Mouse (Mus musculus): ENCODE data around the gene Hpd. TPM values are rescaled to one million over a fixed set of nuclear protein-coding genes. Genes with fewer than 3 reads are reported as not detected.
A peak's percentile ranks its signal among the peaks of the same experiment; 100 is the strongest.
"Not testable (repeated sequence)": the region's sequence is repeated elsewhere in the genome, so short reads cannot be mapped to it uniquely, and the experiment has no call there.

Gene Hpd
- not detected in 2 replicates for polyA plus RNA-seq (2016; fragmentation: Nextera tagmentation; extraction: Ambion mirVana)

DNA sequence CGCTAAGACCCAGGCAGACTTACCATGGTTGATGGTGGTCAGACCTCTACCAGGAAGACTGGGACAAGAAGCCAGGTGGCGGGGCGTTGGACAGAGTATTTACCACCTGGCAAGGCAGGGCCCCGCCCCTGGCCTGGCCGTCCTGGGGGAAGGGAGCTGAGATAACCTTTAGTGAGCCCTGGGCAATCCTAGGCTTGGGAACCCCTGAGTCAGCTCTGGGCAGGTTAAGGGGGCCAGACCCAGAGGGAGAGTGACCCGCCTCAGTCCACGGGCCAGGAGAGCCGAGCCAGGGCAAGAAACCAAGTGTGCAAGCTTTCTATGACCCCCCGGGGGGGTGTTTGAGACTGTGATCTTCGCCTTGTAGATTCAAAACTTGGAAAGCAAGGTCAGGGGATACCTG lies at the start of gene Hpd:
Gene Hpd (minus strand): TSS at position 77 of the 400 bp plus-strand sequence.
- no peaks in the 10 kb centered on the region for H3K27me3 ChIP-seq (replicated peaks; ENCODE audit: low read depth, poor library complexity, severe bottlenecking)
- no peaks in the 10 kb centered on the region for H3K36me3 ChIP-seq (replicated peaks)
- no peak within 1 kb of the TSS for H3K4me3 ChIP-seq
- 0 out of 2 replicates have a peak, but pooled peaks cover 3% of the 10 kb centered on the region for H3K4me1 ChIP-seq
- 89% methylated on average over 10 of the region's 10 CpGs for WGBS
- DNase-seq (ENCODE audit: low spot score) = no peak
- no peak within 1 kb of the TSS for H3K27ac ChIP-seq (replicated peaks)
- H3K9me3 ChIP-seq = no peaks in the 10 kb centered on the region

DNA sequence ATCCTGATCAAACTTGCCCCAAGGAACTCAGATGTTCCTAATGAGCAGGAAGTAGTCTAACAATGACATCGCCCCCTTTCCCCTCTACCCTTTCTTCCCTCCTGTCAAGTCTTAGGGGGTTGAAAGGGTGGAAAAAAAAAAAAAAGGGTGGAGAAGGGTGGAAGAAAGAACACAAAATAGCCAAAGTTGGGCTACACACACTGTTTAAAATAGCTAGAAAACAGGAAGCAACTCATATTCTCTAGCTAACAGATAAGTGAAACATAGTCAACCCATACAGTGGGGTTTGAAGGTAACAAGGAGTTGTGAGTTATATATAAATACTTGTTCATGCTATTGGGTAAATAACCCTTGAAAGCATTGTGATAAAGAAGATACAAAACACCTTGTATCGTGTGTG lies 49.7 kb upstream of the Hpd start:
- no peak overlapping the region for H3K27ac ChIP-seq (replicated peaks)
- no peak for DNase-seq (ENCODE audit: low spot score)
- no peaks in the 10 kb centered on the region for H3K9me3 ChIP-seq
- 89% methylated on average over 2 of the region's 2 CpGs for WGBS
- peaks cover 50% of the 10 kb centered on the region for H3K36me3 ChIP-seq (replicated peaks)
- no peaks in the 10 kb centered on the region for H3K27me3 ChIP-seq (replicated peaks; ENCODE audit: low read depth, poor library complexity, severe bottlenecking)
- no peak overlapping the region for H3K4me3 ChIP-seq
- H3K4me1 ChIP-seq = peaks cover 10% of the 10 kb centered on the region

DNA sequence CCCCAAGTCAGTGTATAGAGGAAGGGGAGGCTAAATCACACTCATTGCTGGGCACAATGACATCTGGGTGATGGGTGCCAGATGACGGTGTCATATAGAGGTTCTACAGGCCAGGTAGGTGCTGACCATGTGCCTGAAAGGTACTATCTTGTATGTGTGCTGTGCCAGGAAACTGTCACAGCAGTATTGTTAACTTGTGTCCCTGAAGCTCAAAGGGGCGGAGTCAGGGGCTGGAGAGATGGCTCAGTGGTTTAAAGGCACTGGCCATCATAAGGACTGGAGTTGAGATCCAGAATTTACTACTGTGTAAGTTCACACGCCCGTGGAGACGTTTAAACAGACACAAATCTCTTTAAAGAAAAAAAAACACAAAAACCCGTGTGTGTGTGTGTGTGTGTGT lies 46.8 kb upstream of the Hpd start:
- Histone ChIP-seq H3K36me3 (replicated peaks) (peaks cover 22% of the 10 kb centered on the region), H3K27ac (replicated peaks) (no peak overlapping the region), H3K4me3 (peak overlapping the region; percentile 86), H3K4me1 (peaks cover 10% of the 10 kb centered on the region), H3K9me3 (no peaks in the 10 kb centered on the region), H3K27me3 (replicated peaks; ENCODE audit: low read depth, poor library complexity, severe bottlenecking) (no peaks in the 10 kb centered on the region)
- no peak for DNase-seq (ENCODE audit: low spot score)
- 89% methylated on average over 6 of the region's 6 CpGs for WGBS

DNA sequence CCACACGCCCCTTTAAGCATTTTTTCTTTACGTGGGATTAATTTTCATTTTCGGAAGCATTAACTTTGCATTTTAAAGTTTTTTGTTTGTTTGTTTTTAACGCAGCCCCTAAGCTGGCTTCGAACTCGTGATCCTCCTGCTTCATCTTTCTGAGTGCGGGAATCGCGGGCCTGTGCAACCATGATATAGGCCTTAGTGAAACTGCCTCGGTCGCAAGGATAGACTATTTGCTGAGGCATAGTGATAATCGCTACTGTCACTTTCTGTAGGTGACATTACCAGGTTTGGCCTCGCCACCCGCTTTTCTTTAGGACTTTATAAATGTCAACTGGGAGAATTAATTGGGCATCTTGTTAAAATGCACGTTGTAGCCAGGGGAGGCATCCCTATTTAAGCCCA lies 46.0 kb upstream of the Hpd start:
- peaks cover 16% of the 10 kb centered on the region for H3K36me3 ChIP-seq (replicated peaks)
- peak overlapping the region; percentile 89 for H3K27ac ChIP-seq (replicated peaks)
- peaks cover 10% of the 10 kb centered on the region for H3K4me1 ChIP-seq
- H3K27me3 ChIP-seq (replicated peaks; ENCODE audit: low read depth, poor library complexity, severe bottlenecking) = no peaks in the 10 kb centered on the region
- WGBS = 9% methylated on average over 15 of the region's 15 CpGs
- H3K4me3 ChIP-seq = peak overlapping the region; percentile 86
- H3K9me3 ChIP-seq = no peaks in the 10 kb centered on the region
- DNase-seq (ENCODE audit: low spot score) = no peak

DNA sequence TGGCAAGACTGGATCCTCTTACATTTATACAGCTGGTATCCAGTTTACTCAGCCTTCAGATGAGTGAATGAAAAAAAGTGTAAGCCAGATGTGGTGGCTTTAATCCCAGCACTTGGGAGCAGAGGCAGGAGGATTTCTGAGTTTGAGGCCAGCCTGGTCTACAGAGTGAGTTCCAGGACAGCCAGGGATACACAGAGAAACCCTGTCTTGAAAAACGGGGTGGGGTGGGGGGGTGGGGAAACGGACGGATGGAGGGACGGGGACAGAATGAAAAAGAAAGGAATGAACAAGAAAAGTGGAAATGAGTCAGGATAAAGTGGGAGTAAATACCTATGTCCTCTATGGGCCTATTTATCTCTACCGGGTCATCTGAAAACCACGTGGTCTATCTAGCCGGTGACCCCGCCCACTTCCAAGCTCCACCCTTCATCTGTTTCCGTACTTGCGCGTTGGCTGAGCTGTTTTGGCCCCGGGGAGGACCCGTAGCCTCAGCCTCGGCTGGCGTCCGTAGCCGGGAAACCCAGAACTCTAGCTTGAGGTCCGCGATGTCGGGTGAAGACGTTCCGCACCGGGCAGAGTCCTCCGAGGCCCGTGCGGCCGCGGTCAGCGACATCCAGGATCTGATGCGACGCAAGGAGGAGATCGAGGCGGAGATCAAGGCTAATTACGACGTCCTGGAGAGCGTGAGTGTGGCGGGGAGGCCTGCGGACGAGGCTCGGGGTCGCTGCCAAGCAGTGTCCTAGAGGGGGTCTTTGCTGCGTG lies 45.4 kb upstream of the Hpd start:
- H3K4me1 ChIP-seq = peaks cover 10% of the 10 kb centered on the region
- DNase-seq (ENCODE audit: low spot score) = peak; percentile 94
- H3K27ac ChIP-seq (replicated peaks) = peak overlapping the region; percentile 89
- WGBS = 2% methylated on average over 42 of the region's 42 CpGs
- no peaks in the 10 kb centered on the region for H3K9me3 ChIP-seq
- peaks cover 12% of the 10 kb centered on the region for H3K36me3 ChIP-seq (replicated peaks)
- H3K27me3 ChIP-seq (replicated peaks; ENCODE audit: low read depth, poor library complexity, severe bottlenecking) = no peaks in the 10 kb centered on the region
- peak overlapping the region; percentile 86 for H3K4me3 ChIP-seq

DNA sequence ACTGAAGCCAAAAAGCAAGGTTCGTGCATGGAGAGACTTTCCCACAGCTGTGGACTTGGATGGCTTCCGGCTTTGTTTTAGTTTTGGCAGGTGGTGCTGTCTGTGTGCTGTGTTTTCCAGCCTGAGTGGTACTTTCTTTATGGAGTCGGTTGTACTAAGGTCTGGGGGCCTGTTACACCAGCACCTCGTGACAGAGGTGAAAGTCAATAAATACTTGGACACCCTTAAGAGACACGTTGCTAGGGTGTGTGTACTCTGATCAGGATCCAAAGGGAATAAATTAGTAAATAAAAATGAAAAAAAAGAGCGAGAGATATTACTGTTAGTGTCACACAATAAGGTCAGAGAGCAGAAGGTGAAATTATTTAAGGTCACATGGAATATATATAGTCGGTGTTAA lies 44.3 kb upstream of the Hpd start:
- no peaks in the 10 kb centered on the region for H3K9me3 ChIP-seq
- H3K36me3 ChIP-seq (replicated peaks) = peaks cover 9% of the 10 kb centered on the region
- no peaks in the 10 kb centered on the region for H3K27me3 ChIP-seq (replicated peaks; ENCODE audit: low read depth, poor library complexity, severe bottlenecking)
- peaks cover 10% of the 10 kb centered on the region for H3K4me1 ChIP-seq
- no peak overlapping the region for H3K27ac ChIP-seq (replicated peaks)
- 89% methylated on average over 7 of the region's 7 CpGs for WGBS
- H3K4me3 ChIP-seq = no peak overlapping the region
- no peak for DNase-seq (ENCODE audit: low spot score)

DNA sequence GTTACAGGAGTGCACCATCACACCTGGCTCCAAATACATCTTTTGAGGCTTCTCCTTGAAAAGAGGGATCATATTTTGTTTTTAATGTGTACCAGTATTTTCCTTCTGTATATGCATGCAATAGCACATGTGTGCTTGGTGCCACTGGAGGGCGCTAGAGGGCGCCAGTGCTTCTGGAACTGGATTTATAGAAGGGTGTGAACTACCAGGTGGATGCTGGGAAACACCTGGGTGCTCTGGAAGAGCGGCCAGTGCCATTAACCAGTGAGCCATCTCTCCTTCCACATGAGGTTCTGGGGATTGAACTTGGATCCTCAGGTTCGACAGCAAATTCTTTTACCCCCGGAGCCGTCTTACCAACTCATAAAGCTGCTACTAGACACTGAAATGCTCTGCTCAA lies 41.3 kb upstream of the Hpd start:
- H3K27ac ChIP-seq (replicated peaks); H3K27me3 ChIP-seq (replicated peaks; ENCODE audit: low read depth, poor library complexity, severe bottlenecking); H3K4me3 ChIP-seq; DNase-seq (ENCODE audit: low spot score); H3K9me3 ChIP-seq; H3K4me1 ChIP-seq; H3K36me3 ChIP-seq (replicated peaks): not testable (repeated sequence)
- WGBS = 61% methylated on average over 6 of the region's 6 CpGs

DNA sequence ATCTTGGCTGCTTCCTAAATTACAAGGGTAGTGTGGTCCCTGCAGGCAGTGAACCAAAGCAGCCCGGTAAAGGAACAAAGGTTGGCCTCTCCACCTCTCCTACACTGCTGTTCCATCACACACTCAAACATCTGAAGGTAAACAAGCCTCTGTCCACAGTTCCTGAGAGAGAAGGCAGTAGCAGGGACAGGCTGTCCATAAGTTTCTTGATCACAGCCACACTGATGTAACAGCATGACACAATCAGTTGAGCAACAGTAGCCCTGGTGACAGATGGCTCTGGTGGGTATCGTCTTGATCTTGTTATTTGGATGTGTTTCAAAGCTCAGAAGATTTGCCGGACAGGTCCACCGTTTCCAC lies 40.5 kb upstream of the Hpd start:
- WGBS = 89% methylated on average over 4 of the region's 4 CpGs
- peaks cover 7% of the 10 kb centered on the region; the same call in 1 of the 2 replicates for H3K9me3 ChIP-seq
- H3K4me3 ChIP-seq = no peak overlapping the region
- no peaks in the 10 kb centered on the region for H3K36me3 ChIP-seq (replicated peaks)
- H3K4me1 ChIP-seq = no peaks in the 10 kb centered on the region
- no peaks in the 10 kb centered on the region for H3K27me3 ChIP-seq (replicated peaks; ENCODE audit: low read depth, poor library complexity, severe bottlenecking)
- H3K27ac ChIP-seq (replicated peaks) = no peak overlapping the region
- DNase-seq (ENCODE audit: low spot score) = no peak

DNA sequence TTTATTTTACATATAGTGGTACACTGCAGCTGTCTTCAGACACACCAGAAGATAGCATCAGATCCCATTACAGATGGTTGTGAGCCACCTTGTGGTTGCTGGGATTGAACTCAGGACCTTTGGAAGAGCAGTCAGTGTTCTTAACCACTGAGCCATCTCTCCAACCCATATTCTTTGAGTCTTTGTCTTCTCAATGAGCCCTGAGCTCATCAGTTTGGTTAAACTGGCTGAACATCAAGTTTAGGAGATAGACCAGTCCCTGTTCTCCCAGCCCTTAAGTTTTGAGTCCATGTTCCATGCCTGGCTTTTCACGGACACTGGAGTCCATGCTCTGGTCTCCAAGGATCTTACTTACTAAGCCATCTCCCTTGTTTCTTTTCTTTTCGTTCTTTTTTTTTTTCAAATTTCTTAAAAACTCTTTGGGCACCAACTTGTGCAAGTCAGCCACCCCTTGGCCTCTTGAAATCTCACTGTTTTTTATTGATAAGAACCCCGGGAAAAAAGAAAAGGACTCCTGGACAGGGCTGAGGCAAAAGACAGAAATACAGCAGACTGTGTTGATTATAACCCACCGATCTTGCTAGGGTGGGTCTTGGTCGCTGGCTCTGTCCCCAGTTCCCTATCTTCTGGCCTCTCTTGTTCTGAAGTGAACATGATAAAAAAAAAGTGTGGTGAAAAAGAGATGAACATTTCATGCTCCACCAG lies 40.0 kb upstream of the Hpd start:
- H3K27me3 ChIP-seq (replicated peaks; ENCODE audit: low read depth, poor library complexity, severe bottlenecking); H3K36me3 ChIP-seq (replicated peaks); DNase-seq (ENCODE audit: low spot score); H3K27ac ChIP-seq (replicated peaks); H3K9me3 ChIP-seq; H3K4me3 ChIP-seq; H3K4me1 ChIP-seq: not testable (repeated sequence)
- 82% methylated on average over 5 of the region's 5 CpGs for WGBS

DNA sequence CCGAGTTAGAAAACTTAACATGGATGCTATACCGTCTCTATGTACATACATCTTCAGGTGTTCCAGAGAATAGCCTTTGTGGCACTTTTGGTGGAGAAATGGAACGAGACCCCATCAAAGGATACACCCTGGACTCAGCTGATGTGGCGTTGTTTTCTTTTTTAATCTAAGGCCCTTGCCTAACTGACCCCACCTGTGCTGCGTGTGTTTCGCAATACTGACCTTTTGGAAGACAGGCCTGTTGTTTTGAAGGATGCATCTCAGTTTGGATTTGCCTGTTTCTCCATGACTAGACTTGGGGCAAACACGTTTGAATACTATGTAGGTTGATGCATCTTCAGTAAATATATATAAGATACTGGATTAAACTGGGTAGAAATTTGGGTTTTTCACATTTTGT lies 21.1 kb upstream of the Hpd start:
- DNase-seq (ENCODE audit: low spot score); H3K9me3 ChIP-seq; H3K4me1 ChIP-seq; H3K27me3 ChIP-seq (replicated peaks; ENCODE audit: low read depth, poor library complexity, severe bottlenecking); H3K36me3 ChIP-seq (replicated peaks); H3K4me3 ChIP-seq; H3K27ac ChIP-seq (replicated peaks): not testable (repeated sequence)
- WGBS = 90% methylated on average over 7 of the region's 7 CpGs

DNA sequence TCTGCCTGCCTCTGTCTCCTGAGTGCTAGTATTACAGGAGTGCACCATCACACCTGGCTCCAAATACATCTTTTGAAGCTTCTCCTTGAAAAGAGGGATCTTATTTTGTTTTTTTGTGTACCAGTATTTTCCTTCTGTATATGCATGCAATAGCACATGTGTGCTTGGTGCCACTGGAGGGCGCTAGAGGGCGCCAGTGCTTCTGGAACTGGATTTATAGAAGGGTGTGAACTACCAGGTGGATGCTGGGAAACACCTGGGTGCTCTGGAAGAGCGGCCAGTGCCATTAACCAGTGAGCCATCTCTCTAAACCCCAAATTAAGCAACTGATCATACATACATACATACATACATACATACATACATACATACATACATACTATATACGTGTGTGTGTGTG lies 20.2 kb upstream of the Hpd start:
- not testable (repeated sequence) for H3K4me3 ChIP-seq; H3K36me3 ChIP-seq (replicated peaks); H3K4me1 ChIP-seq; DNase-seq (ENCODE audit: low spot score); H3K27me3 ChIP-seq (replicated peaks; ENCODE audit: low read depth, poor library complexity, severe bottlenecking); H3K27ac ChIP-seq (replicated peaks); H3K9me3 ChIP-seq
- 42% methylated on average over 4 of the region's 4 CpGs for WGBS

DNA sequence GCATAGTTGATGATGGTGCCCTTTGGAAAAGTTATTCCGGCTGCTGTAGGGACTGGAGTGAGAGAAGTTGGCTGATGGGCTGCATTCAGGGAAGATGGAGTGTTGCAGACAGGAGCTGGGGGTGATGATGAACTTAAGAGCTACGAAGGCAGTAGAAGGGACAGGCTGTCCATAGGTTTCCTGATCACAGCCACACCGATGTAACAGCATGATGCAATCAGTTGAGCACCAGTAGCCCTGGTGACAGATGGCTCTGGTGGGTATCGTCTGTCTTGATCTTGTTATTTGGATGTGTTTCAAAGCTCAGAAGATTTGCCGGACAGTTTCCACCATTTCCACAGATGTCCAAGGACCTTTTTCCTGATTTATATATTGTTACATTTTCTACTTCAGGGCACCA lies 19.5 kb upstream of the Hpd start:
- Histone ChIP-seq H3K36me3 (replicated peaks) (no peaks in the 10 kb centered on the region), H3K4me3 (no peak overlapping the region), H3K4me1 (no peaks in the 10 kb centered on the region), H3K27me3 (replicated peaks; ENCODE audit: low read depth, poor library complexity, severe bottlenecking) (no peaks in the 10 kb centered on the region), H3K9me3 (peaks cover 3% of the 10 kb centered on the region; the same call in 1 of the 2 replicates), H3K27ac (replicated peaks) (no peak overlapping the region)
- DNase-seq (ENCODE audit: low spot score) = no peak
- WGBS = 89% methylated on average over 5 of the region's 5 CpGs

DNA sequence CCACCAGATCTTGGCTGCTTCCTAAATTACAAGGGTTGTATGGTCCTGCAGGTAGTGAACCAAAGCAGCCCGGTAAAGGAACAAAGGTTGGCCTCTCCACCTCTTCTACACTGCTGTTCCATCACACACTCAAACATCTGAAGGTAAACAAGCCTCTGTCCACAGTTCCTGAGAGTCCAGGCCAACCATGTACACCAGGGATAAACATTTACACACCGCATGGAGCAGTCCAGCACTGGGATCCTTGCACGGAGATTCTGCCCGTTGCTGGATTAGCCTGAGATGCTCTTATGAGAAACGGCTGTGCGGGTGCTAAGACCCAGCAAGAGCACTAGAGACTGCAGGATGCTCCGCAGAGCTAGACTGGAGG lies 19.0 kb upstream of the Hpd start:
- no peaks in the 10 kb centered on the region for H3K4me1 ChIP-seq
- no peaks in the 10 kb centered on the region for H3K27me3 ChIP-seq (replicated peaks; ENCODE audit: low read depth, poor library complexity, severe bottlenecking)
- no peak overlapping the region for H3K4me3 ChIP-seq
- no peak for DNase-seq (ENCODE audit: low spot score)
- peaks cover 3% of the 10 kb centered on the region; the same call in 1 of the 2 replicates for H3K9me3 ChIP-seq
- 86% methylated on average over 7 of the region's 7 CpGs for WGBS
- no peak overlapping the region for H3K27ac ChIP-seq (replicated peaks)
- H3K36me3 ChIP-seq (replicated peaks) = no peaks in the 10 kb centered on the region

Measured in embryonic facial prominence, embryonic 10.5 days (tissue).